Mouse (Mus musculus) mouse trophoblast stem cell (cell line): ENCODE data around the gene Tacc2.
"Not testable (repeated sequence)": the region's sequence is repeated elsewhere in the genome, so short reads cannot be mapped to it uniquely, and the experiment has no call there.

ENCODE experiments used
- in situ Hi-C, 2 experiments: fragments of 300-500 bp; cut with MseI, MboI; formaldehyde crosslinking; loops; 2 replicates in 1 of 2; 3 replicates in 1 of 2; pipeline ENCODE4 v1.15.1; 2025

Tacc2 gene

DNA sequence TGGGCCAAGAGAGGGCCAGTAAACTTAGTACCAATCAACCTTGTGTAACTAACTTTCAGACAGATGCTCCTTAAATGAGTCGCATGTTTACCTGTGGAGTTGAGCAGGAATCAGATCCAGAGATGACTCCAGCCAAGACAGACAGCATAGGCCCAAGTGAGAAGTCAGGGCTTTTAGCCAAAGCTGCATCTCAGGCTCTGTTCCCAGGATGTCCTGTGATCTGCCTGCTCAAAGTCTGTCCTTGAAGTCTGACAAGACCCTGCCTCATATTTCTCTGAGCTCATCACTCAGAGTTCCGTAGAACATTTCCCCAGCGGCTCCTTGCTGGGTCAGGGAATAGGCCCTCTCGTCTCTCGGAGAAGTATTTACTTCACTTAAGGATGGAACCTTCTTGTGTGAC lies 73.4 kb downstream of the Tacc2 start:
- in situ Hi-C loops = no loop called here

GRCm38 (mm10) chr7:130653036-130653555 lies 75.9 kb downstream of the Tacc2 start:
- in situ Hi-C loops = no loop called here

DNA sequence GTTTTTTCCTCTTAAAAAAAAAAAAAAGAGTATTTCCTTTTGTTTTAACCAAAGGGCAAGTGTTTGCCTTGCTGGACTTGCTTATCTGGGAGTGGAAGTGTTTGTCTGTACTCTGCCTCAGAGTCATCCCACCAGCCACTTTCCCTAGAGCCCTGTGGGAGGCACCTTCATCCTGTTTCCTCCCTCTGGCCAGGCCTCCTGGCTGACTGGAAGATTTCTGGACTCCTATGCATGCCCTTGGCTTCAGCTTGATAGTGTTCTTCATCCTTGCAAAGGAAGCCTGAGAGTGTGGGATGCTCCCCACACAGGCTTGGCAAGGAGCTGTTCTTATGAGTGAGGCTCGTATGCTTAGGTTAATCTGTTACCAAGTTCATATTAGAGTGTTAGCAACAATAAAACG lies 77.3 kb downstream of the Tacc2 start:
- in situ Hi-C loops = no loop called here

DNA sequence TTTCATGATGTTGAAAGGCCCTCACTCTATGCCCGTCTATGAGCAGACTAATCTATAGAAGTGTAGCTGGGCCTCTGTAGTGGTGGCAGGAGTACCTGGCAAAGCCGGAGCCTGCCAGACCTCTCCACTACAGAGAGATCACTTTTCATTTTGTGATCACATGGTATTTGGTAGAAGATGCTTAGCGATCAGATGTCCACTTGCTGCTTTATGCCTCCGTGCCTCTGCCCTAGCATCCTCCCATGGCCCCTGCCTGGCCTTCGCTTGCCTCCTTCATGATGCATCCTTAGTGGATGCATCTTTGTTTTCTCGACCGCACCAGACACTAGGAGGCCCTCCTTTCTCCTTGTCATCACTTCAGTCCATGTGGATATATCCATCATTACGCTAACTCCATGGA lies 79.7 kb downstream of the Tacc2 start:
- in situ Hi-C loops = no loop called here

DNA sequence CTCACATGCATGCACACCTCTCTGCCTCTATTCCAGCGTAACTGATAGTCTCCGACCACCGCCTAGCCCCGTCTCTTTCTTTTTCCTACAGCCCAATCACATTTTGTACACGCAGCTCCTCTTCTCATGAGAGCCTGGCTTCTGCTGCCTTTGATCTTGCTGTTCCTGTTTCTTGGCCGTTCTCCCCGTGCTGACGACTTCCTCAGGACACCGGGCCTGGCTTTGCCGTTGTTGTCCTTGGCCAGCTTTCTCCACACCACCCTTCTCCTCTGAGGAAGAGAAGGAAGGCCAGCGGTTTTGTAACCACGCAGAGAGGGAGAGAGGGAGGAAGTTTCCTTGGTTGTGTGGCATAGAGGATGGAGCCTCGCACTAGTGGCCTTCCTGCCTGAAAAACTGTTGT lies 80.5 kb downstream of the Tacc2 start:
- in situ Hi-C loops = no loop called here

- in situ Hi-C loops = no loop called here
These were observed 81.9 kb downstream of the Tacc2 start for GRCm38 (mm10) chr7:130659129-130659528.

- in situ Hi-C loops = no loop called here
These were observed 85.0 kb downstream of the Tacc2 start for GRCm38 (mm10) chr7:130662250-130662649.

GRCm38 (mm10) chr7:130662869-130663268 lies 85.6 kb downstream of the Tacc2 start:
- in situ Hi-C loops = no loop called here

- in situ Hi-C loops = no loop called here
These were observed 86.8 kb downstream of the Tacc2 start for GRCm38 (mm10) chr7:130664037-130664436.

DNA sequence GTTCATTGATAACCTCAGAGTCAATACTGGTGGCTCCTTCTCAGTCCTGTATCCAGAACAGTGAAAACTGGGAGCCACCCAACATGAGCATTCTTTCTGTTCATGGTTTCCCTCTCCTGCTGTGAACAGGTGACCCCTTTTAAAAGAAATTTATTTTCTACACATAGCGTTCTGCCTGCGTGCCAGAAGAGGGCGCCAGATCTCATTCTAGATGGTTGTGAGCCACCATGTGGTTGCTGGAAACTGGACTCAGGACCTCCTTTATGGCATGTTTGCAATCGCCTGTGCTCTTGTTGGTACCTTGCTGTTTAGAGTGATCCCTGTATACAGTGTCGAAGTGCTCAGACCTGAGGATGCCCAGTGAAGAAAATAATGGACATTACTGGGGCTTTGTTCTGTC lies 87.4 kb downstream of the Tacc2 start:
- in situ Hi-C loops = no loop called here

- in situ Hi-C loops = no loop called here
These were observed 88.1 kb downstream of the Tacc2 start for GRCm38 (mm10) chr7:130665358-130665757.

GRCm38 (mm10) chr7:130668013-130668412 lies 90.8 kb downstream of the Tacc2 start:
- in situ Hi-C loops = not testable (repeated sequence)

GRCm38 (mm10) chr7:130668729-130669281 lies 91.6 kb downstream of the Tacc2 start:
- in situ Hi-C loops = no loop called here

DNA sequence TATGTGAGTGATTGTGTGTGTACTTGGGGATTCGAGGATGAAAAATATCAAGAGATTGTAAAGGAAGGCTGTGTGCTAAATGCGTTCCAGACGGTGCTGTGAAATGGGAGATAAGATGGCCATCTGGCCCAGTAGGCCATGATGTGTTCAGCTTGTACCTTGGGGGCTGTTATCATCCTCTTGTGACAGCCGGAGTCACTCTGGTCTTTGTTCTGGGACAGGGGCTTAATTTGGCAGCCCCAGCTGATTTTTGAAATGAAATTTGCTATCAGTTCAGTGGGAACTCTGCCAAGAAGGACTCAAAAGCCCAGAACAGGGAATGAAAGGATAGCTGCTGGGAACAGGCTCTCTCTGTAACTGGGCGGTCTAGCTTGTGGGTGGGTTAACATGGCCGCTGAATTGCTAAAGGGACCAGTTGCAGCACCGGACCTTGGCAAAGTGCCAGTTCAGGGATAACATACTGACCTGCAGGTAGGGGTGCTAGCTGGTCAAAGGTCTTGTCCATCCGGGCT lies 92.2 kb downstream of the Tacc2 start:
- in situ Hi-C loops = no loop called here

DNA sequence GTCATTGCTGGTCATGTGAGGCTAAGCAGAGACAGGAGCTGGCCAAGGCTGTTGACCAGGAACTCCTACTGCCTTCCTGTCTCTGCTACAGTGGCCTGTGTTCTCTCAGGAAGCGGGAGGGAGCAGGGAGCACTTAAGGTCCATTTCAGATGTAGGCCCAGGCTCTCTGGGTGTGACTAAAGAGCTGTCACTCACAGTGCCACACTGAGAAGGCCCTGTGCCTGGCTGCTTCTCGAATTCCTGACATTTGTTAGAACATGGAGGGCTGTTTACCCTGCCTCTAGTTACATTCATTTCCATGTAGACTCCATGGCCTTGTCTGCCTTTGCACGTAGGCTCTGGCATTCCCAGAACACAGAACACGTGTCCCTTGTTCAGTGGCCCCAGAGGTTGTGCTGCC lies 93.1 kb downstream of the Tacc2 start:
- in situ Hi-C loops = no loop called here

GRCm38 (mm10) chr7:130671301-130671700 lies 94.1 kb downstream of the Tacc2 start:
- in situ Hi-C loops = no loop called here

- in situ Hi-C loops = no loop called here
These were observed 96.2 kb downstream of the Tacc2 start for GRCm38 (mm10) chr7:130673169-130674033.

DNA sequence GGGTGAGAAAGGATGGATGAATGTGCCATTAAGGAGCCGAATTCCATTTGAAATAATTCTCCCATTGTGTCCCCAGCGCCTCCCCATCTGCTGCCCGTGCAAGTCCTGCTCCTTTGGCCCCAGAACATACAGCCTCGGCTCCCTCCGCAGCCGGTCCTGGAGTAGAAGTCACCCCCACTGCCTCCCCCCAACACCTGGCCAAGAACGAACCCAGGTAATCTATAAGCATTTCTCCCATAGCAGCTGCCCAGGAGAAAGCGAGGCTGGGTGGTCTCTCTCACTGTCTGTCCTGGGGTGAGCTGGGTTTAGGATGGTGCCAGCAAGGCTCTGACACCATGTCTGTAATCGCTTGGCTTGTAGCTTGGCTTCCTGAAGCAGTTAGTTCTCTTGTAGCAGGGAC lies 97.3 kb downstream of the Tacc2 start:
- in situ Hi-C loops = no loop called here

- in situ Hi-C loops = no loop called here
These were observed 99.8 kb downstream of the Tacc2 start for GRCm38 (mm10) chr7:130676885-130677540.

GRCm38 (mm10) chr7:130677541-130678274 lies 100.5 kb downstream of the Tacc2 start:
- in situ Hi-C loops = no loop called here

DNA sequence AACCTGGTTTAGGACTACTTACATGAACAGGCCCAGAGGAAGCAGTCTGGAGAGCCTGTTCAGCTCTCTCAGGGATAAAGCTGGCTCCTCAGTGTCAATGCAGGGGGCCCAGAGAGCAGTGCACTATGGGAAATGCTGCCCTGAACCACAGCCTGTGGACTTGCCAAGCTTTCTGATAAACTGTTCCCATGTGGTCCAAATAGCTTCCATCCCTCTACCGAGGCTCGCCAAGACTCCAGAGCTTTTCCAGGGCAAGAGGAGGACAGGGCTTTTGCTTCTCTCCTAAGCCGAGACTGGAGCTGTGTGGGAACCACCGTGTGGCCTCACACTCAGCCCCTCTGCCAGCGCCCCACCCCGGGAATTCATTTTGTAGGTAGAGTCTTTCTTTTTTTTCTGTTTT lies 101.2 kb downstream of the Tacc2 start:
- in situ Hi-C loops = no loop called here

- in situ Hi-C loops = no loop called here
These were observed 104.6 kb downstream of the Tacc2 start for GRCm38 (mm10) chr7:130681798-130682197.
